Mouse (Mus musculus) heart, embryonic 14.5 days (tissue): ENCODE measurements at regions not wholly inside any gene's neighbourhood (a gene's known extent, or its start where the extent isn't known, plus 50 kb on each side); places are given as distances from the start of the nearest gene placed in this dataset.

Source experiments
- ATAC-seq: fragments of 200-750 bp; cut with Nextera tagmentation; 2 replicates; pipeline ENCODE4 v1.8.0; 2017; ENCODE audit warnings: low read depth, moderate TSS enrichment; ENCODE audit not compliant: insufficient number of reproducible peaks, insufficient read depth, low FRiP score
- H3K27ac ChIP-seq, 2 experiments: fragments of 200-500 bp in 1 of 2; fragments of 300-500 bp in 1 of 2; sonication (generic) in 1 of 2; replicated peaks in 1 of 2; 2 replicates each; pipeline ENCODE4 v1.5.1; 2012 to 2014; ENCODE audit warnings: low read depth in 2 of 2, low read length in 2 of 2, control low read depth in 1 of 2, mild to moderate bottlenecking in 1 of 2, mixed read lengths in 1 of 2; ENCODE audit not compliant: control insufficient read depth in 1 of 2, insufficient read depth in 1 of 2
- H3K27me3 ChIP-seq: fragments of 300-500 bp; sonication (generic); 2 replicates; pipeline ENCODE4 v1.6.1; 2014; ENCODE audit warnings: mild to moderate bottlenecking, low read length, control low read depth; ENCODE audit not compliant: control insufficient read depth, insufficient read depth
- H3K36me3 ChIP-seq: fragments of 300-500 bp; sonication (generic); 2 replicates; pipeline ENCODE4 v1.6.1; 2014; ENCODE audit warnings: mild to moderate bottlenecking, control low read depth, low read length, mixed read lengths; ENCODE audit not compliant: control insufficient read depth, insufficient read depth
- H3K4me1 ChIP-seq, 2 experiments: fragments of 200-500 bp in 1 of 2; fragments of 300-500 bp in 1 of 2; sonication (generic) in 1 of 2; 2 replicates each; pipeline ENCODE4 v1.6.1; 2012 to 2014; ENCODE audit warnings: low read length in 2 of 2, control low read depth in 1 of 2, mixed read lengths in 1 of 2; ENCODE audit not compliant: control insufficient read depth in 2 of 2, insufficient read depth in 2 of 2
- H3K4me2 ChIP-seq: fragments of 300-500 bp; sonication (generic); 2 replicates; pipeline ENCODE4 v1.6.1; 2014; ENCODE audit warnings: mild to moderate bottlenecking, low read length
- H3K4me3 ChIP-seq, 2 experiments: fragments of 200-500 bp in 1 of 2; fragments of 300-500 bp in 1 of 2; sonication (generic) in 1 of 2; 2 replicates each; pipeline ENCODE4 v1.5.1; 2012 to 2014; ENCODE audit warnings: low read length in 2 of 2, mild to moderate bottlenecking in 2 of 2, control low read depth in 1 of 2, low read depth in 1 of 2, moderate library complexity in 1 of 2; ENCODE audit not compliant: control insufficient read depth in 1 of 2, insufficient read depth in 1 of 2
- H3K9ac ChIP-seq: fragments of 300-500 bp; sonication (generic); 2 replicates; pipeline ENCODE4 v1.6.1; 2014; ENCODE audit warnings: mild to moderate bottlenecking, low read length
- H3K9me3 ChIP-seq: fragments of 300-500 bp; sonication (generic); 2 replicates; pipeline ENCODE4 v1.6.1; 2016; ENCODE audit warnings: low read length, control low read depth; ENCODE audit not compliant: control insufficient read depth
- WGBS: fragments of 180-500 bp; shearing (Covaris S2); extraction: QIAGEN DNeasy Blood & Tissue Kit; methylation state at CpG from one replicate; pipeline ENCODE4 v1.1.7; 2014; 5-methylcytosine and 5-hydroxymethylcytosine counted together

- Histone ChIP-seq H3K36me3 (no peaks in the 10 kb centered on the region), H3K9me3 (no peaks in the 10 kb centered on the region), H3K4me2 (no peak overlapping the region), H3K9ac (no peak overlapping the region), H3K4me3 (no peak overlapping the region), H3K27me3 (no peaks in the 10 kb centered on the region), H3K4me1 (peaks cover 10 to 16% of the 10 kb centered on the region in 2 experiments; a peak in 3 of 4 replicates), H3K27ac (no peak overlapping the region)
- no peak for ATAC-seq
- WGBS = 84% methylated on average over 5 of the region's 5 CpGs
Measured at GRCm38 (mm10) chr12:52379960-52380359, 123.8 kb upstream of the Arhgap5 start.

GRCm38 (mm10) chr12:52381161-52381967 lies 122.4 kb upstream of the Arhgap5 start:
- H3K4me2 ChIP-seq = no peak overlapping the region
- H3K27ac ChIP-seq = no peak overlapping the region
- no peak overlapping the region for H3K9ac ChIP-seq

DNA sequence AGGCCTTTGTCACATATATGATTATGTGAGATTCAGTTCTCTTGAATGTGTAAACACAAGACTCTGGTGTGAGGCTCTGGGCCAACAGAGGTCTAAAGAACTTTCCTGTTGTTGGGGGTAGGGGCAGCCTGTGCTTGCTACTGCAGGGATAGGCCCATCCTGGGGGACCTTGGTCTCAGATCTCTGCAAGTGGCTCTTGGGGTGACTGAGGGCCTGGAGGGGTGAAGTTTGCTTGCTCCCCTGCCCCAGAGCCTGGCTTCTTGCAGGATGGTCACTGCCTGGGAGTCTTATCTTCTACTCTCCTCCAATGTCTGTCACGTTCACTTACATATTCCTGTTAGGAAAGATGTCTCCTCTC lies 121.8 kb upstream of the Arhgap5 start:
- H3K4me3 ChIP-seq = no peak overlapping the region
- H3K9ac ChIP-seq = no peak overlapping the region
- no peak overlapping the region for H3K27ac ChIP-seq
- H3K4me2 ChIP-seq = no peak overlapping the region
- H3K36me3 ChIP-seq = no peaks in the 10 kb centered on the region
- ATAC-seq = no peak
- H3K27me3 ChIP-seq = no peaks in the 10 kb centered on the region
- H3K4me1 ChIP-seq = peaks cover 10 to 16% of the 10 kb centered on the region in 2 experiments; a peak in 3 of 4 replicates
- no peaks in the 10 kb centered on the region for H3K9me3 ChIP-seq
- 58% methylated on average over 1 of the region's 1 CpGs for WGBS

More at GRCm38 (mm10) chr12:52381161-52381967, 122.4 kb upstream of the Arhgap5 start:
- H3K4me1 ChIP-seq = peaks cover 10 to 16% of the 10 kb centered on the region in 2 experiments; a peak in 3 of 4 replicates
- no peaks in the 10 kb centered on the region for H3K9me3 ChIP-seq
- no peaks in the 10 kb centered on the region for H3K27me3 ChIP-seq
- WGBS = 54% methylated on average over 18 of the region's 18 CpGs
- ATAC-seq = no peak
- no peaks in the 10 kb centered on the region for H3K36me3 ChIP-seq
- H3K4me3 ChIP-seq = no peak overlapping the region

DNA sequence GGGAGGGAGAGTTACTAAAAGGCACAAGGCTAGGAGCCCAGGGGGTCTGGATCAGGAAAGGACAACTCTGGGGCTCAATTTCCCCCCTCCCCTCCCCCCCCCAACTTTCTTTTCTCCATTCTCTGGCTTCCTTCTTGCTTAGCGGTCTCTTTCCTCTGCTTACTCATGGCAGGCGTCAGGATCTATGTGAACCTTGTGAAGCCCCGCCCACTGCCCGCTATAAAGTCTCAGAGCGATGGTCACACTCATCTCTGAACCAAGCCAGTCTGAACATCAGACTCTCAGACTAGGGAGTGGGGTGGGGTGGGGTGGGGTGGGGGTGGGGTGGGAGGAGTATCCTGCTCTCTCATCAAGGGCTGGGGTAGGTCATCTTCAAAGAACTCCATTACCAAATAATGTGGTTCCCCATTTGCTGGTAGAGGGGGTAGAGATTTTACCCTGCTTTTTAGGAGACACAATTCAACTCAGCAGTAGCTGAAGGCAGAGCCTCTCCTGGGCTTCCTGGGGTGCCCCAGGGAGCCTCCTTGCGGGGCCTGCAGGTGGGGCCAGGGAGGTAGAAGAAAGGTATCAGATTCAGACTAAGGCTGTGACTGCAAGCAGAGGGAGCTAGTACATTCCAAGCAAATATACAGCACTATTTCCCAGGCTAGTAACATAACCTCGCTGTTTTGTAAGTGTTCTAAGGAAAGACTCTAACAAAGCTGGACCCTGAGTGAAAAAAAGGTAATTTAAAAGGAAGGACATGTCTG lies 120.8 kb upstream of the Arhgap5 start:
- ATAC-seq = no peak
- Histone ChIP-seq H3K4me1 (peaks cover 10 to 16% of the 10 kb centered on the region in 2 experiments; a peak in 3 of 4 replicates), H3K27ac (no peak overlapping the region; a peak in 1 of 4 replicates), H3K4me2 (peak overlapping the region; percentile 50), H3K36me3 (no peaks in the 10 kb centered on the region), H3K9ac (peak overlapping the region; percentile 44; the same call in 1 of the 2 replicates), H3K4me3 (no peak overlapping the region), H3K9me3 (no peaks in the 10 kb centered on the region), H3K27me3 (no peaks in the 10 kb centered on the region)
- 22% methylated on average over 7 of the region's 7 CpGs for WGBS

GRCm38 (mm10) chr12:52389552-52389951 lies 114.2 kb upstream of the Arhgap5 start:
- Histone ChIP-seq H3K9ac (no peak overlapping the region), H3K27ac (no peak overlapping the region), H3K9me3 (no peaks in the 10 kb centered on the region), H3K4me1 (peaks cover 3 to 6% of the 10 kb centered on the region in 2 experiments), H3K4me3 (no peak overlapping the region), H3K36me3 (no peaks in the 10 kb centered on the region), H3K27me3 (no peaks in the 10 kb centered on the region), H3K4me2 (no peak overlapping the region)
- no peak for ATAC-seq
- 78% methylated on average over 5 of the region's 5 CpGs for WGBS

- Histone ChIP-seq H3K4me3 (no peak overlapping the region), H3K9me3 (no peaks in the 10 kb centered on the region), H3K27ac (no peak overlapping the region), H3K4me1 (peaks cover 6 to 13% of the 10 kb centered on the region in 2 experiments), H3K4me2 (no peak overlapping the region), H3K36me3 (no peaks in the 10 kb centered on the region), H3K27me3 (no peaks in the 10 kb centered on the region), H3K9ac (no peak overlapping the region)
- 31% methylated on average over 4 of the region's 4 CpGs for WGBS
- ATAC-seq = peak; percentile 19; the same call in 1 of the 2 replicates
Measured at GRCm38 (mm10) chr12:52390242-52390641, 113.5 kb upstream of the Arhgap5 start.

- no peak for ATAC-seq
Measured at GRCm38 (mm10) chr12:52392636-52393035, 111.1 kb upstream of the Arhgap5 start.

More at GRCm38 (mm10) chr12:52392636-52393035, 111.1 kb upstream of the Arhgap5 start:
- Histone ChIP-seq H3K4me3 (no peak overlapping the region), H3K4me2 (no peak overlapping the region), H3K27ac (no peak overlapping the region), H3K9me3 (no peaks in the 10 kb centered on the region), H3K4me1 (peaks cover 15 to 31% of the 10 kb centered on the region in 2 experiments), H3K36me3 (no peaks in the 10 kb centered on the region), H3K9ac (no peak overlapping the region), H3K27me3 (no peaks in the 10 kb centered on the region)
- 68% methylated on average over 4 of the region's 4 CpGs for WGBS
